Mouse (Mus musculus): ENCODE measurements around the gene Nsd1. TPM values are rescaled to one million over a fixed set of nuclear protein-coding genes. Genes with fewer than 3 reads are reported as not detected.
"Not testable (repeated sequence)": the region's sequence is repeated elsewhere in the genome, so short reads cannot be mapped to it uniquely, and the experiment has no call there.

Nsd1 gene
- total RNA-seq, 4 experiments from 2014 or later, result 108 to 137 (median 123) TPM

DNA sequence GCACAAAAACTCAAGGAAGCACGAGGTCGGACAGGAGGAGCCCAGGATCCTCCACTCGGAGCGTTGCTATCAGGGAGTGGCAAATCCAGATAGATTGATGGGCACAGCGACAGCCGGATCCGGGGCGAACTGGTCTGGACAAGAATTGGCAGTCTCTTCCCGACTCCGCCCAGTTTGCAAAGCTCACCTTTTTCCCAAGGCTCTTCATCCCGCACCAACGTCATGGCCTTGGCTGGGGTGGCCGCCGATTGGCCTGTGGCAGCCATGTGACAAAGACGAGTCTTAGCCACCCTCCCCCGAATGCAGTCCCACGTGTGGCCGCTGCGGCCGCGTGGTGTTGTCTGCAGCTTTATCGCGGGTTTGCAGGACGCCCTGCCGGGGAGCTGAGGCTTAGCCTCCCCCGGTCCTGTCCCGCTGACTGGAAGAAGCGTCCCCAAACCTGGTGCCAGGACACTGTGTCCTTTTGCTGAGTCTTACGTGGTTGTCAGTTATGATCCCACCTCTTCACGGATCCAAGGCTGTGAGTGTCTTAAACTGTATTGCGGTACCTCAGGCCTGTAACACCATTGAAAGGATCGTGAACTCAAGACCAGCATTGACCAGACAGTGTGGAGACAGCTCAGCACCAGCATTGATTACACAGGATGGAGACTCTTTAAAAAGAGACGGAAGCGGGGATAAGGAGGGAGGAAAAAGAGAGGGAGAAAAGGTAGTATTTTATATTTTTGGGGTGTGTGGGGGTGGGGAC lies 19.3 kb upstream of the Nsd1 start:
- DNase-seq (ENCODE audit: low spot score in 2 of 2), result peak; percentile 83 to 93

DNA sequence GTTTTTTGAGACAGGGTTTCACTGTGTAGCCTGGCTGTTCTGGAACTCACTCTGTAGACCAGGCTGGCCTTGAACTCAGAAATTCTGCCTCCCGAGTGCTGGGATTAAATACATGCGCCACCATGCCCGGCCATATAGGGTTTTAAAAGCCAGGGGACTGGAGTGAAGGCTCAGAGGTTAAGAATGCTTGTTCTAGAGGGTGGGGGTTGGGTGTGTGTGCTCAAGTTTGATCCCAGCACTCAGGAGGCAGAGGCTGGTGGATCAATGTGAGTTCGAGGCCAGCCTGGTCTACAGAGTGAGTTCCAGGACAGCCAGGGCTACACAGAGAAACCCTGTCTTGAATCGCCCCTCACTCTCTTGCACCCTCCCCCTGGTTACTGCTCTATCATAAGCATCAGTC lies 18.0 kb upstream of the Nsd1 start:
- no peak for DNase-seq (ENCODE audit: low spot score in 2 of 2)

DNA sequence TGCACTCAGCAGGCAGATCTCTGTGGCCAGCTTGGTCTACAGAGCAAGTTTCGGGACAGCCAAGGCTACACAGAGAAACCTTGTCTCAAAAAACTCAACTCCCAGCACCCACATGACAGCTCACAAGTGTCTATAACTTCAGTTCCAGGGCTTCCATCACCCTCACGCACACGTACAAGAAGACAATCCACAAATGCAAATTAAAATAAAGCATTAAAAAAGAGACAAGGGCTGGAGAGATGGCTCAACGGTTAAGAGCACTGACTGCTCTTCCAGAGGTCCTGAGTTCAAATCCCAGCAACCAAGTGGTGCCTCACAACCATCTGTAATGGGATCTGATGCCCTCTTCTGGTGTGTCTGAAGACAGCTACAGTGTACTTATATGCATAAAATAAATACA lies 6.8 kb upstream of the Nsd1 start:
- not testable (repeated sequence) for DNase-seq (ENCODE audit: low spot score in 2 of 2)

DNA sequence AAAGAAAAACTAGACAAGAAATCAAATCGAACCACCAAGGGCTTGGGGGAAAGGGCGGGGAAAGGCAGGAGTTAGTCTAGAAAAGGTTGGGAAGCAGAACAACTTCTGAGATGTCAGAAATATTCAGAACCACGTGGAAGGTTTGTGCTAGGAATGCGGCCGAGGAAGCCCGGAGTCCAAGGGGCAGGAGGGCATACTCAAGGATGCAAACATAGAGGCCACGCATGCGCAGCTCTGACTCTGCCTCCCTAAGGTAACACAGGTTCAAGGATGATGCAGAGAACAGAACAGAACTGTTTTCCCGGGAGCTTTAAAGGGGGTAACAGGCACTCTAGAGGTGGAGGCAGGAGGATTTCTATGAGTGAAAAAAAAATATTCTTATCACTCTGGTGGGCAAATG lies 5.8 kb upstream of the Nsd1 start:
- DNase-seq (ENCODE audit: low spot score in 2 of 2), result no peak

DNA sequence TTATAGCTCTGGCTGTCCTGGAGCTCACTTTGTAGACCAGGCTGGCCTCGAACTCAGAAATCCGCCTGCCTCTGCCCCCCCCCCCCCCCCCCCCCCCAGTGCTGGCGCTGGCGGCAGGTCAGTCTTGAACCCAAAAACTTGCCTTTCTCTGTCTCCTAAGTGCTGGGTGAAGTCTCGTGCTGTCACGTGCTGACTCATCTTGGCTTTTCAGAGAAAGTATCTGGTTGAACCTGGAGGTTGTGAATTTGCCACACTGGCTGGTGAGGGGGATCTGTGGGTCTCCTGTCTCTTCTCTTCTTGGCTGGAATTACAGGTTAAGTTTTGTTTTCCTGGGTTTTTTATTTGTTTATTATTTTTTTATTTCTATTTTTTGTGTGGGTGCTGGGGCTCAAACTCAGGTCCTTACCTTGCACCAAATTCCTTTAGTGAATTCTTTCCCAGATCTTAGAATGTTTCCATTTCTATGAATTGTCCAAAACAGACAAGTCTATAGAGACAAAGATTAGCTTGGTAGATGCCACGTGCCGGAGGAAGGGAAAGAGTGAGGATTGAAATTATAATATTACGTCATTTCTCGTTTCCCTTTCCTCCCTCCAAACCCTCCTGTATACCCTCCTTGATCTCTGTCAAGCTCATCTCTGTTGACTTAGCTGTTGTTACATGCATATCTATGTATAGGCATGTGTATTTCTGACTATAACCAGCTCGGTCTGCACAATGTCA lies 4.8 kb upstream of the Nsd1 start:
- no peak for DNase-seq (ENCODE audit: low spot score in 2 of 2)

DNA sequence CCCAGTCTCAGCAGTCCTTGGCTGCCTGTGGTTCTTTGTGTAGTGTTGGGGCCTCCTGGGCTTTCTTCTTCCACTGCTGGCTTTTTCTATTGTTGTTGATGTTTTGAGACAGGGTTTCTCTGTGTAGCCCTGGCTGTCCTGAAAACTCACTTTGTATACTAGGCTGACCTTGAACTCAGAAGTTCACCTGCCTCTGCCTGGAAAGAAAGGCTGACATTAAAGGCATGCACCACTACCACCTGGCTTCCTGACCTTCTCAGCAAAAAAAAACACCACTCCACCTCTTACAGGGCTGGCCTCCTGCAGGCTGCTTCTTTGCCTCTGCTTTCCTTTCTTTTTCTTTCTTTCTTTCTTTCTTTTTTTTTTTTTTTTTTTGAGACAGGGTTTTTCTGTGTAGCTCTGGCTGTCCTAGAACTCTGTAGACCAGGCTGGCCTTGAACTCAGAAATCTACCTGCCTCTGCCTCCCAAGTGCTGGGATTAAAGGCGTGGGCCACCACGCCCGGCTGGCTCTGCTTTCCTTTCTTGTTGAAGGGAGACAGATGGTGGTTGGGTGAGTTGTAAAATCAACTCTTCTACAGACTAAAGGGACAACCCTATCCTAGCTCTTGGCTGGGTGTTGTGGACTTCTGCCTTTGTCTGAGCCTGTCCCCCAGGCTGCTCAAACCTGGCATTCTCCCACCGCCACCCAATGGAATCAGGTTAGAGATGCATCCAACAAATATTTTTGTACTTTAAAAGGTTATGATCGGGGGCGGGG lies 4.0 kb upstream of the Nsd1 start:
- DNase-seq (ENCODE audit: low spot score in 2 of 2), result no peak

DNA sequence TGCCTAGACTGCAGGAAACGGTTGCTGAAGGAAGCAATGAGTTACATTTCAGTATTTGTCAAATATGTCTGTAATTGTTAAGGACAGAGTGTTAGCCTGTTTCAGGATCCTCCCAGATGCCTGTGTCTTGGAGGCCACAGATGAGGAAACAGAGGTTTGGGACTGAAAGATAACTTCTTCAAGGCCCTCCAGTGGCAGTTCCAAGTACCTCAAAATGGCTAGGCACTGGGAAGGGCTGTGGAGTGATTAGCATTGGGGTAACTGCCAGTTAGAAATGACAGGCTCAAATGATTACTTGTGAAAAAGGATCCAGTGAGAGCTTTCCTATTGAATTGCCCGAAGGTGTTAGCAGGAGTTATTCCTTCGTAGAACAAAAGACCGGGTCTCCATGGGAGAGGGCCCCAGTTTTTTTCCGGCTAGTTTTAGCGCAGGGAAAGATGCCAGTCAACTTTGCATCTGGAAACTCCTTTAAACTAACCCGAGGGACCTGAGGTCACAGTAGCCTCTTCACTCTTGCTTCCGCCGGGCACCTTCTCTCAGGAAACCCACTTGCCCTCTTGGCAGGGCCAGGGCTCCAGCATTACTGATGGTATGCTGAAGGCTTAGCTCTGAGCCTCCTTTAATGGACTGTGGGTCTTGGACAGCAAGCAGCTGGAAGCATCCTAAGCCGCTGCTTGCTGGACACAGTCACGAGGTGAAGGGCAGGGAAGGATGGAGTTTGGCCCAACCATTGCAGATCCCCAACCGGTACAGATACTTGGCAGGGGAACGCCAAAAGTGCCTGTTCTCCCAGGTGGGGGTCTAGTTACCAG lies 539 bp upstream of the Nsd1 start:
- DNase-seq (ENCODE audit: low spot score in 2 of 2), result no peak

DNA sequence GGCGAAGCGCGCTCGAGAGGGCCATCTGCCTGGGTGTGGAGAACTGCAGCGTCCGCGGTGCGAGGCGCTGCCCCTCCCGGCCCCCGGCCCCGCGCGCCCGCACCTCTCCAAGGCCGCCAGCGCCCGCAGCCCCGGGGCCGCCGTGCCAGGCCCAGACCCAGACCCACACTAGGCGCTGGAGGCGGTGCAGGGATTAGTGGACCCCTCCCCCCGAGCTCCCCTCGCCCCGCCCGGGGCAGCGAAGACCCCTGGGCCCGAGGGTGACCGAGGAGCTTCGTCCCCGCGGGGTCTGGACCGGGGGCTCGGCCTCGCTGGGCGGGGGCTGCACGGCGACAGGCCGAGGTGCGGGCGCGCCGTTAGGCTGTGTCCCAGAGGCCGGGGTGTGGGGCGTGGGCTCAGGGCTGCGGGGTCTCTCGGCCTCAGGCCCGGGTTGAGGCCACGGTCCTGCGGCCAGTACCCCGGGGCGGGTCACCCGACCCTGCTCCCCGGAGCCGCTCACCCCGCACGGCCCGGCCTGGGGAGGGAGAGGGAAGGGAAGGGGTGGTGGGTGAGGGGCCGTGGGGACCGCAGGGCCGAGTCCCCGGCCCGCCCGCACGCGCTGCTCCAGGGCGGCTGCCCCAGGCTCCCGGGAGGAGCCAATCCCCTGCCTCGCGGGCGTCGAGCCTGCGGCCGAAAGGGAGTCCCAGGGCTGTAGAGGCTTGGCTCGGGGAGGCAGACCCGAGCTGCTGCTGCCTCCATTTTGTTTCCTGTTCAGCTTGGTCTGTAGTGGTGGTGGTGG lies 800 bp downstream of the Nsd1 start:
- DNase-seq (ENCODE audit: low spot score in 2 of 2), result peak in 1 of 2 experiments; percentile 50

DNA sequence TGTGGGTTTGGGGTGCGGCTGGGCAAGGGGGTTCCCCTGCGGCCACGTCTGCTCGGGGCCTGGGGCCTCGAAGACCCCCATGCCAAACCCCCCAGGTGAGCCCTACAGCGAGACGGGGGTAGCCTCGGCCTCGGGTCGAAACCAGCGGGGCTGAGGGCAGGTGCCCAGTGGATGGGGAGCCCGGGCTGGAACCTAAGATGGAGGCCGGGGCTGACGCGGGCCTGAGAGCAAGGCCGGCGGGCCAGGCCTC lies 1.3 kb downstream of the Nsd1 start:
- DNase-seq (ENCODE audit: low spot score in 2 of 2), result no peak

DNA sequence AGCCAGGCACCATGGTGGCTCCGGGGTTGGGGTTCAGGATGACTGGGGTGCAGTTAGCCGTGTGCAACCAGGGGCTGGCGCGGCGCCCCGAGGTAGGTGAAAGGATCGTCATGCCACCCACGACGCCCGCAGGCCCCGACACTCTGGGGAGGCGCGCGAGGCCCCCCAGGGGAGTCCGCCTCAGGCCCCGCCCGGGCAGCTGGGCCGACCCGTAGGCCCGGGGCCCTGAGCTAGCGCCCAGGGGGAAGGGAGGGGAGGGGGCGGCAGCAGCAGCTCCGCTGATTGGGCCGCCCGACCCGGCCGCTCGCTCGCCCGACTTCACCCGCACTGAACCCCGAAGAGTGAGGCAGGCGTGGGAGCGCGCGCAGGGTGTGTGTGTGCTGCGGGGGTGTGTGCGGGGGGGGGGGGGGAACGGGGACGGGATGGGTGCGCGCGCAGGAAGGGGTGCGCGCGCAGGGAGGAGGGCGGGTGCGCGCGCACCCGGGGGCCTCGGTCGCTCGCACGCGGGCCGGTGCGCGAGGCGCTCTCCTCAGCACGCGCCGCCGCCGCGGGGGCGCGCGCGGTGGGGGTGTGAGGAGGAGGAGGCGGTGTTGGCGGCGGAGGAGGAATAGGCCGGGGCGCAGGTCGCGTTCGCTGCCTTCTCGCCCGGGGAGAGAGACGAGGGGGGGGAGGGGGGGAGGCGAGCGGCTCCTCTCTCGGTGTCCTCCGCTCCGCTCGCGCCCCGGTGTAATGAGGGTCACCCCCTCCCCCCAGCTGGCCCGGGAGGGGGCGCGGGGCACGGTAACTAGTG lies 1.8 kb downstream of the Nsd1 start:
- peak; percentile 71 to 81 for DNase-seq (ENCODE audit: low spot score in 2 of 2)

DNA sequence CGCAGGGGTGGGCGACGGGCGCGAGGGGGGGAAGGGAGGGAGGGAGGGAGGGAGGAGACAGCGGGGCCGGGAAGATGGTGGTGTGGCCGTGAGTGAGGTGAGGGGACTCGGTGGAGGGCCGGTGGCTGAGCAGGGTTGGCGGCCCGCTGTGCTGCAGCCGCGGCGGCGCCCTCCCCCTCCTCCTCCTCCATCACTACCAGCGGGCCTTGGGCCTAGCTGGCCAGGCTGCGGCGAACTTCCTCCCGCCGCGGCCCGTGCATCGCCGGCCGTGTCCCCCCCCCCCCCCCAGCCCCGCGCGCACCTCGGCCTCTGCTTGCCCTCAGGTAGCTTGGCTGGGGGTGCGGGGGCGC lies 2.4 kb downstream of the Nsd1 start:
- peak in 1 of 2 experiments; percentile 53 for DNase-seq (ENCODE audit: low spot score in 2 of 2)

DNA sequence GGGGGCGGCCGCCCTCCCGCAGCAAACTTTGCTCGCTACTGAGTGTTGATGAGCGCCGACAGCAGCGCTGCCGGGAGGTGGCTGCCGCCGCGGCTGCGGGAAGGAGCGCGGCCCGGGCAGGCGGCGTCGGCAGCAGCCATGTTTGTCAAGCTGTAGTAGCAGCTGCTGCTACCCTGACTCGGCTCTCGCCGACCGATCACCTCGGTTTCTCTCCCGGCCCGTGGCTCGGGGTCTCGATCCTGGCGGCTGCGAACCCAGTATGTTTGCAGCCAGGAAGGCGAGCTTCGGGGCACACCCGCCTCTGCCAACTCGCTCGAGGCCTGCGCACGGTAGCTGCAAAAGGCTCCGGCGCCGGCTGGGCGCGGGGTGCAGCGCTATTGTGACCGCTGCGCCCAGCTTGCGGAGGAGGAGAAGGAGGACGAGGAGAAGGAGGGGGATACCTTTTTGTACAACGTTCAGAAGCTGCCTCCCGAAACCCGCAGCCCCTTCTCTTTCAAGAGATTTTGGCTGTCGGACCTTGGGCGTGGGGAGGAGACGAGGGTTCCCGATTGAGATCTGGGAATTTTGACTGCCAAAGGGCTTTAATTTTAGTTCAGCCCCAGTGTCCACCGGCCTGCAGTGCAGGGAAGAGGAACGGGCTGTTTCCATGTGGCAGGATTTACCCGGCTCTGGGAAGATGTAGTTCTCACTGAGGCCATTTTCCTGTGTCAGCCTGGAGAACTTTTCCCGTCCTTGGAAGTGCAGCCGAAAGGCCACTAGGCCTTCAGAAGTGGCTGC lies 3.0 kb downstream of the Nsd1 start:
- peak; percentile 58 to 71 for DNase-seq (ENCODE audit: low spot score in 2 of 2)

DNA sequence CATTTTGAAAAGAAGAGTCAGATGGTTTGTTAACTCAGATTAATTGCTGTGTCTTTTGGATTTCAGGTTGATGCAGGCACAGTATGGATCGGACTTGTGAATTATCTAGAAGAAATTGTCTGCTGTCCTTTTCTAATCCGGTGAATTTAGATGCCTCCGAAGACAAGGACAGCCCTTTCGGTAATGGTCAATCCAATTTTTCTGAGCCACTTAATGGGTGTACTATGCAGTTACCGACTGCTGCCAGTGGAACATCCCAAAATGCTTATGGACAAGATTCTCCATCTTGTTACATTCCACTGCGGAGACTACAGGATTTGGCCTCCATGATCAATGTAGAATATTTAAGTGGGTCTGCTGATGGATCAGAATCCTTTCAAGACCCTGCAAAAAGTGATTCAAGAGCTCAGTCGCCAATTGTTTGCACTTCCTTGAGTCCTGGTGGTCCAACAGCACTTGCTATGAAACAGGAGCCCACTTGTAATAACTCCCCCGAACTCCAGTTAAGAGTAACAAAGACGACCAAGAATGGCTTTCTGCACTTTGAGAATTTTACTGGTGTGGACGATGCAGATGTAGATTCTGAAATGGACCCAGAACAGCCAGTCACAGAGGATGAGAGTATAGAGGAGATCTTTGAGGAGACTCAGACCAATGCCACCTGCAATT lies 3.7 kb downstream of the Nsd1 start:
- no peak for DNase-seq (ENCODE audit: low spot score in 2 of 2)

DNA sequence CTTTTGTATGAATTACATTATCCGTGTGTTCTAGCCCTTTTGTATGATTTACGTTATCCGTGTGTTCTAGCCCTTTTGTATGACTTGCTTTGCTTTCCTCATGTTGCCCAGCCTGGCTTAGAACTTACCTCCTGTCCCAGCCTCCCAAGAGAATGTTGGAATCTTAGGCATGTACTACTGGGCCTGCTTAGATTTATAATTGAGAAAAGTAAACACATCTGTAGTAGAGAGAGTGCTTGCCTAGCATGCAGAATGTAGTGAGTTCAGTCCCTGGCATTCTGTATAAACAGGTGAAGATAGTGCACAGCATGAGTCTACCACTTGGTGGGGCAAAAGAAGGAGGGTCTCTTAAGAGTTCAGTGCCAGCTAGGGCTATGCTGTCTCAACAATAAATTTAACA lies 14.8 kb downstream of the Nsd1 start:
- no peak for DNase-seq (ENCODE audit: low spot score in 2 of 2)

DNA sequence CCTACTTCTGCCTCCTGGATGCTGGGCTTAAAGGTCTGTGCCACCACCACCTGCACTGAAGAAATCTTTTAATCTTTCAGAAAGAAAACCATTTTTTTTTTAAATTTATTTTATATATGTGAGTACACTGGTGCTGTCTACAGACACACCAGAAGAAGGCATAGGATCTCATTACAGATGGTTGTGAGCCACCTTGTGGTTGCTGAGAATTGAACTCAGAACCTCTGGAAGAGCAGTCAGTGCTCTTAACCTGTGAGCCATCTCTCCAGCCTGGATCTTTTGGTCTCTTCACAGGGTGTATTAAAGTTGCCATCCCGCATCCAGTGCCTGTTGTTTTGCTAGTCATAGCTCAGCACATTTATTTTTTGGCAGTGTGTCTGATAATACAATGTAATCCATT lies 21.1 kb downstream of the Nsd1 start:
- no peak for DNase-seq (ENCODE audit: low spot score in 2 of 2)

DNA sequence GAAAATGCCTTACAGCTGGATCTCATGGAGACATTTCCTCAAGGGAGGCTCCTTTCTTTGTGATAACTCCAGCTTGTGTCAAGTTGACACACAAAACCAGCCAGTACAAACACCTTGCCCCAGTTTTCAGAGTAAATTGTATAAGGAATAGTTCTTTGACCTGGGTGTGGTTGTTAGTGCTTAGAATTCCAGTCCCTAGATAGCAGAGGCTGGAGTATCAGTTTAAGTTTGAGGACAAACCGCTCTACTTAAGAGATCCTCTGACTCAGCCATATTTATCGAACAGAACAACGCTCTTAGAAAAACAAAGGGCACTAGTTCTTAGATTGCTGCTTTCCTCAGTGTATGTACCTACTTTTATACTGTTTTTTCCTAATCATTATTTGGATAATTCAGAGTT lies 33.6 kb downstream of the Nsd1 start:
- DNase-seq (ENCODE audit: low spot score in 2 of 2), result no peak

DNA sequence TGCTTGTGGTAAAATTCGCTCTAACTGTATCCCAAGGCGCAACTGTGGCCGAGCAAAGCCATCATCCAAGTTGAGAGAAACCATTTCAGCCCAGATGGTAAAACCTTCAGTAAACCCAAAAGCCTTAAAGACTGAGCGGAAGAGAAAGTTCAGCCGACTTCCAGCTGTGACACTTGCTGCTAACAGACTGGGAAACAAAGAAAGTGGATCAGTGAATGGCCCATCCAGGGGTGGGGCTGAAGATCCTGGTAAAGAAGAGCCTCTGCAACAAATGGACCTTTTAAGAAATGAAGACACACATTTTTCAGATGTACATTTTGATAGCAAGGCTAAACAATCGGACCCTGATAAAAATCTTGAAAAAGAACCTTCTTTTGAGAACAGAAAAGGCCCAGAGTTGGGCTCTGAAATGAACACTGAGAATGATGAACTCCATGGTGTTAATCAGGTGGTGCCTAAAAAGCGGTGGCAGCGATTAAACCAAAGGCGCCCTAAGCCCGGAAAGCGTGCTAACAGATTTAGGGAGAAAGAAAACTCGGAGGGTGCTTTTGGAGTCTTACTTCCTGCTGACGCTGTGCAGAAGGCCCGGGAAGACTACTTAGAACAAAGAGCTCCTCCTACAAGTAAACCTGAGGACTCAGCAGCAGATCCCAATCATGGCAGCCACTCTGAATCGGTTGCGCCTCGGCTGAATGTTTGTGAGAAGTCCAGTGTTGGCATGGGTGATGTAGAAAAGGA lies 37.9 kb downstream of the Nsd1 start:
- no peak for DNase-seq (ENCODE audit: low spot score in 2 of 2)

DNA sequence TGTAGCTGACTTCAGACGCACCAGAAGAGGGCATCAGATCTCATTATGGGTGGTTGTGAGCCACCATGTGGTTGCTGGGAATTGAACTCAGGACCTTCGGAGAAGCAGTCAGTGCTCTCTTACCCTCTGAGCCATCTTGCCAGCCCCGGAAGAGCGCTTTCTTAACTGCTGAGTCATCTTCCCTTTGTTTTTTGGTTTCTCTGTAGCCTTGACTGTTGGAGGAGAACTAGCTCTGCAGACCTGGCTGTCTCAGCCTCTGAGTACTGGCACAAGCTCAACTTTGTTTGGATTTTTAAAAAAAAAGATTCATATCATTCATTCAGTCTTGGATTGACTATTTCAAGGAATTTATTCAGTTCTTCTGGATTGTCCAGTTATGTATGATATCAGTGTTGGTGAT lies 39.7 kb downstream of the Nsd1 start:
- no peak for DNase-seq (ENCODE audit: low spot score in 2 of 2)

Measured in left cerebral cortex, adult 8-10 months (tissue).